Mouse (Mus musculus): Measurements from ENCODE around the gene Slx4ip.

The Slx4ip gene

DNA sequence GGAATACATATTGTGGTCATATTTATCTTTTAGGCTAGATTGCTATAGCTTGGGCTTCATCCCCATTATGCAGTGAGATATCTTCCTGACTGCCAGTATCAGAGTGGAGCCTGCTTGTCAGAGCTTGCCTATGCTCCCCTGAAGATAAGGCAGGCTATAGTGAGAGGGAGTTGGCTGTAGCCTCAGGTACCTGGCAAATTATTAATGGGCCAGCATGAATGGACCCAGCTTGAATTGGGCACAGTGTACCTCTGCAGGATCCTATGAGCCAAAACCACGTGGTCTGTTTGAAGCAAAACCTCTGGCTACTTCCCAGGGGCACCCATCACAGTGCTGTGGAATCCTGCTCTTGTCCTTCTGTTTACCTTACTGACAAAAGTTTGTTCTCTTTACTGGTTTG is 61.2 kb downstream of the Slx4ip start:
- DNase-seq, result no peak

DNA sequence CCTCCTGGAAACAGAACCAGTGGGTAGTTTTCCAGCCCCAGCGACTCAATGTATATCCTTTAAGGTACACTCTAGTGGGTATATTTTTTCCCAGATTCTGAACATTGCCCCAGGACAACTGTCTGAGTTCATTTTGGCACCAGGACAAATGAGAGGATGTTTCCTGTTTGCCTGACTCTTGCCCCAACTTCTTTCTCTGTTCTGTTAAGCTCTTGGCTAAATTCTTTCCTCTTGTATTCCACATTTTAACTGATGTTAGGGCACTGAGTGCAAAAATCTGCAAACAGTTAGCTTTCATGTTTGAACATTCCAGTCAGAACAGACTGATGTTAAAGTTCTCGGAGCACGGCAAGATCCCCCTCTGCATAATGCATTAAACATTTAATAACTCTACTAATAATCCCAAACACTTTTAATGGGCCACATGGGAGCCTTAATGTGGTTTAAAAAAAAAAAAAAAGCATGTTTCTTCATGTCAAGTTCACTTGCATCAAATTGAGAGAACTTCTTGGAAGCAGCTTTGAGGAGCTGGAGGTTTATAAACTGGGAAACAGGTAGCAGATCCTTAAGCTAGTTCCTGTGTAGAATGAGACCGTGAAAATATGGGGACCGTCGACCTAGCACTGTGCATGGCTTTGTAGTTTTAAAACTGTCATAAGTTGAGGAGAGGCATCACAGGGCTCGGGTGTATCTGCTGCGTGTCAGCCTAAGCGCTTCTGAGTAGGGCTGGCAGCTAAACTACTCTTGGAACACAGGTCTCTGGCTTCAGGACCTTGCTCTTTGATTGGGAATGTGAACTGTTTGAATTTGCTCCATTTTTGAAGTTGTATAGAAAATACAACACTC is 64.9 kb downstream of the Slx4ip start:
- no peak for DNase-seq

DNA sequence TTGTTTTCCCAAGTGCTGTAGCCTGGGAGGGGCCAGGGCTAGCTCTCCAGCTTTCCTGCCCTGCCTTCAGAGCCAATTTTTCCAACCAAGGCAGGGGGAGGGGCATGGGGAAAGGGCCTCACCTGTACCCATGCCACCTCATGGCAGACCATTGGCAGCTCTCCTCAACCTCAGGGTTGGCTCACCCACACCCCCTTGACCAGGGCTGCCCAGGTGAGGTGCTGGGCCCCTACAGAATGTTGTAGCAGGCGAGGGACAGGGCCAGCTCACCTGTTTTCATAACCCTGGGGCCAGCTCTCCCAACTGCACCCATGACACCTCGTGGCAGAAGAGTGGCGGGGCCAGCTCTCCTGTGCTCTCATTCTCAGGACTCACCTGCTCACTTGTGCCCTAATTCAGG is 67.7 kb downstream of the Slx4ip start:
- DNase-seq, result no peak

DNA sequence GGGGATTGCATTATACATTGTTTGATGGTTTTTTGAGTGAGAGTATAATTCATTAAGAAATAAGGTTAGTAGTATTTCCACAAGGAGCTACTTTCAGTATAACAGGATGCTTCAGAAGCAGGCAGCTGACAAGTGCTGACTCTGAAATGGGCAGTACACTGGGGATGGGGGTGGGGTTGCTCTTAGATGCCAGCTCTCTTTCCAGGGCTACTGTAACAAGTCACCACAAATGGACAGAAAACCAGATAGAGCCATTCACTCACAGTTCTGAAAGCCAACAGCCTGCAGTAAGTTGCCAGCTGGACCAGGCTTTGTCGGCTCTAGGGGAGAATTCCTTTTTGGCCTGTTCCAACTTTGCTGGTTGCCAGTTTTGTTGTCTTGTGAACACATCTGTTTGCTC is 84.8 kb downstream of the Slx4ip start:
- DNase-seq, result no peak

DNA sequence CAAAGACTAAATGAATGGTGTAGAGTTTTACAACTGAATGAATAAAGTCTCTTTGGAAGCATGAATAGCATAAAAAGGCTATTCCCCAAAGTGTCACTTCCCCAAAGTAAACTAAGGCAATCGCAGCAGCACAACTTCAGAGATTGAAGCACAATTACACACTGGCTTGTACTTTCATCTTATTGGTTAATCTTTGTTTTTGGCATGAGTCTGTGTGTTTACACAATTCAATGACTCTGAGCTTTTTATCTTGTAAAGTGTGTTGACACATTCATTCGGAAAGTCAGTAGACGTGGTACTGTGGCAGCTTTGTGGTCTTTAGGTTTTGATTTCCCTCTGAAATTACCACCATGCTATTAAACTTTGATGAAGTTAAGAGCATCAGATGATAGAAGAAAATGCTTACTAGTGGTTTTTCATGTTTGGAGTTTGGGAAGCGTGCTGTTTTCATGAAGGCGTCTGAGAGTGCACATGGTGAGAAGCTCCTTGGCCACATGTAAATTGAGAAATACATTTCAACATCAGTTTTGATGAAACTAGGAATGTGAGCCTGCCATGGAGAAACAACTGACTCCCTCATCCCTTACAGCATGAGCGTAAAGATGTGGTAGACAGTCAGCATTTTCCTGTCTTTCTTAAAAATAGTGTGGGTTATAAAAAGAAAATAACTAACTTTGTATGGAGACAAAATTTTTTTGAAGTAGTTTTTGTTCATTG is 88.2 kb downstream of the Slx4ip start:
- DNase-seq, result no peak

DNA sequence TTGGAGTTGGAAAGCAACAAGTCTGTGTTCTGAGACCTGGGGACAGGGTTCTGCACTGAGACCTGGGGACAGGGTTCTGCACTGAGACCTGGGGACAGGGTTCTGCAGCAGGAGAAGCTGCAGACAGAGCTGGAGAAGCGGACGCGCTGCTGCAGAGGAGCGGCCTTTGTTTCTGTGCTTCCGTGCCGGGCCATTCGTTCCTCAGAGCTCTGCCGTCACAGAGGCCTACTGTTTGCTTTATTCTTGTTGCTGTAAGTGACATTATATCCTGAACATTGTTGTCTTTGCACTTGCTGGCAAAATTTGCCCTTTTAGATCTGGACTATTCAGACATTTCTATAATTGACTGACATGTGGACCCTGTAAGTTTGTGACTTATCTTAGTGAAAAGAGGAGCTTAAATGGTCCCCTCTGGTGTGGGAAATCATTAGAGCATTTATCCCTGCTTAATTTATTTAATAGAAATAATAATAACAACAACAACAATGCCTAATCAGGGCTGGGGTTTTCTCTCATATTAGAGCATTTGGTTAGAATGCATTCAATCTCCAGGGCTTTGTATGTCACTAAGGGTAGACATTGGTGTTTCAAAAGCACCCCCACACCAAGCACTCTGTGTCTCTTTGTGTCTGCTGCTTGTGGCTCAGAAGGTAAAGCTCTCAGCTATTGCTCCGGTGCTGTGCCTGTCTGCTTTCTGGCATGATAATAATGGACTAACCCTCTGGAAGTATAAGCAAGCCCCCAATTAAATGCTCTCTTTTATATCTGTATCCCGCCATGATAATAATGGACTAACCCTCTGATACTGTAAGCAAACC is 90.3 kb downstream of the Slx4ip start:
- no peak for DNase-seq

DNA sequence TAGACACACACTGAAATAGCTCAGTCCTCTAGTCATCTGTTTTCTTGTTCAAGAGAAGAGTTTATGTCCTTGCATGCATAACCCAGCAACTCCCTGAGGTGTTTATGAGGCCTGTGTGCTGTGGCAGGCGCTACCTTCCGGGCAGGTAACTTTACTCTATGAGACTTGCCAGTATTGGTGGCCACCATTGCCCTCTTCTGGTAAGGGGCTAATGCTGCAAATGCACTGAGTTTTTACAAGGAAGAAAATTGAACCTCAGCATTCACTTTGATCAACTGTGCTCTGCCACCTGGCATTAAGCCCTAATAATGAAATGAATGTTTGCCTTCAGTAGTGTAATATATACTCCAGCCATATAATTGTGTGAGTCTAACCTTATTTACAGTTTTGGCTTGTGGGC is 92.9 kb downstream of the Slx4ip start:
- DNase-seq, result no peak

DNA sequence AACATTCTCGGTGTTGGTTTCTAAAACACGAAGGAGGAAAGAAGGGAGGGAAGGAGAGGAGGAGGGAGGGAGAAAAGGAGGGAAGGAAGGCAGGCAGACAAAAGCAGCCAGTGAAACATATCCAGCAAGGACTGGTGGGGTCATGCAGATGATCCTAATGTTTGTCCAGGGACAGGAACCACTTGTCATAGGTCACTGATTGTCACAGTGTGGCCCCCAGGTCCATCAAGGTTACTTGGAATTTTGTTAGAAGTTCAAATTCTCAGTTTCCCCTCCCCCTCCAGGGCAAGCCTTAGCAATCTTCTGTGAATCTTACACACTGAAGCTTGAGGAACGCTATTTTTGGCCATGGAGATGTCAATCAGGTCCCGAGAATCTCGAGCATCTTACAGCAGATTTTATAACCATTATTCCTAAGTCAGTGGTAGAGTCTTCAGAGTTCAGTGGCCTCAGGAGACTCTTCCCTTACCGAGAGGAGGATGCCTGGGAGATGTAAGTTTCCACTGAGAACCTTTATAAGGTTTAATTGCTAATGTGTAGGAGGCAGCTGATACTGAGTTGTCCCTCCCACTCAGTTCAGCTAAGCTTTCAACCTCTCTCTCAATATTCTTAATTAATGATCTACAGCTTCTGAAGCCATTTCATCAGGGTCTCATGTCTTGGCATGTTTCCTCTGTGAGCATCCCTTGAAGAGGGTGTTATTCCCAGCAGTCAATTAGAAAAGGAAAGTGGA is 95.1 kb downstream of the Slx4ip start:
- DNase-seq, result no peak

DNA sequence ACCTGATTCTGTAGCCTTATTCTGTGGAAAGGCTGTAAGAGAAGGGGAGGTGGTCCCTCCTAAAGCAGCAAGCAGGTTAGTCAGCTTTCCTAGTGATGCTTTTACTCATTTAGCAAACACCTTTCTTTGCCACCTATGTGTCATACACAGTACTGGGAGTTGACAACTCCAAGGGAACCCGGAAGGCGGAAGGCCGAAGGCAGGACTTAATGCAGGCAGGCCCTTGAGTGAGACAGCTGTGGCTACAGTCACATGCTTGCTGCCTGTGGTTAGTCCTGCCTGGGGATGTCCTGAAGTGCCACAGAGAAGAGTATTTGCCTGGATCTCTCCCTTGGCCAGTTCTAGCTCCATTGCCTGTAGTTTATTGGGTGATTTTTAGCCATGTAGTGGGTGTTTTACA is 102.1 kb downstream of the Slx4ip start:
- no peak for DNase-seq

DNA sequence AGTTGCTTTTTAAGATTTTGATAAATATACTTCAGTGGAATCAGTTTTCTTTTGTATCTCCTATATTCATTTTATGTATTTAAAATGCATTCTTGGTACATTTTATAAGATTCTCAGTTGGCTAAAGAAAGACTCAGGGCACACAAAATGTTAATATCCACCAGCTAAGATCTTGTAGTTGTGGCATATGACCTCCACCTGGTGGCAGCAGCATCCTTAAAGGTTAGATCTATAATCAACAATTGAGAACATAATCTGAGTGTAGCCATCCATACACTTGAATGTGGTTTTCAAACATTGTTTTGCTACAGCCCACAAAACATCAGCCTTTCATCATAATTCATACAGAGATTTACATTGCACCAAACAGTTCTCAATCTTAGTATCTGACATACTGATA is 106.1 kb downstream of the Slx4ip start:
- peak; percentile 4 for DNase-seq

DNA sequence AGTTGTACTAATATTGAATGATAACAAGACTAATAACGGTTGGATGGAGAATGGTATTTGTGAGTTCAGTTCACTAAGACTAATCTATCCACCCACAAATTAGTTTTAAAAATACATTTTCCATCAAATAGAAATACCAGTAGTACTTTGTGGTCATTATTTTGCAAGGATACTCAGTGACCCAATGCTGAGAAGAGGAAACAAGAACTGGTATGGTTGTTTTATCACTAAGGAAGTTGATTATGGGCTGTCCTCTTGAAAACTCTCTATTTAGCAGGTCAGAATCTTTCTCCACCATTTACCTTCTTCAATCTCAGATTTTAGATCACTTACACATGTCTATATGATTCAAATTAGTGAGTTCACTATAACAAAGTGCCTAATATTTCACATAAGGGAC is 111.0 kb downstream of the Slx4ip start:
- DNase-seq, result no peak

DNA sequence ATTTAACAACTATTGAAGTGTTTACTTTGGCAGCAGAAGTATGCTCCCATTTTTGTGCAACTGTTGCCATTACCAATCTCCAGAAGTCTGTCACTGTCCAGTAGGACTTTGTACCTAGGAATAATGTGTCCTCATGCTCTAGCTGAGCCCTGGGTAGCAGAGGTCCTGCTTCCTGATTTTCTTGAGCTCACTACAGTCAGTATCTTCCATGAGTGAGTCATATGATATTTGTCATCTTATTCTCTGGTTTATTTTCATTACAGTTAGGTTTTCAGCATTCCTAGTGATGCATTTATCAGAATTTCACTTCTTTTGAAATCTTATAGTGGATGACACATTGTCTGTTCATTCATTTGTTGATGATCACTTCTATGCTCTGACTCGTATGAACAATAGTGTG is 115.6 kb downstream of the Slx4ip start:
- no peak for DNase-seq

DNA sequence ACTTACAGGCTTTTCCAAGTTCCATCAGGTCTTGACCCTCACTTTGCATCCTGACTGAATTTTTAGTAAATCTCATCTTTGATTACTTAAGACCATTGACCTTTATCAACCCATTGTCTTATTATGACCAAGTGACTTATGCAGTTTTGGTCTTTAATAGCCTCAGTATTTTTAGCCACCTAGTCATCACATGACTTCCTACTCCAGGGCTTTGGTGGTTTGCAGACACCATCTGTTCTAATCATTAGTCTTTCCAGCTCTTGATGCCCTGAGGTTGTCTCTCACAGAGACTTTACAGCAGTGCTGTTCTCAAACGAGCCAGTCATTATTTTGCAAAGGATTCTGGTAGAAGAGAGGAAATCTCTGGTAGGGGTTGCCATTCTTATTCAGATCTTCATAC is 121.0 kb downstream of the Slx4ip start:
- no peak for DNase-seq

DNA sequence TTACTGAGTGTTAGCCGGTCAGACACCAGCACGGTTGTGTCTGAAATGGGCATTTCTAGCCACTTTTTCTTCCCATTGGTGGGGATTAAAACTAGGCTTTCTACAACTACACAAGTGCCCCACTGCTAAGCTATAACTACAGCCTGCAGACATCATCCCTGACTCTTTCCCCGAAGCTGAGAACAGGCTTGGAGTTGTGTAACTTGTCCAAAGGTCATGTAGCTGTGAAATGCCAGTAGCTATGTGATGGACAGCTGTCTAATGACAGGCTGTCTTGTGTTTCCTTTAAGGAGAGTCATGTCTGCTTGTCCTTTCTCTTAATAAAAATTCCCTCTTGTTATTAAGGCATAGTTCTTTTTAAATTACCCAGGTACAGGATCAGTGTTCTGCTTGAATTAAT is 122.1 kb downstream of the Slx4ip start:
- no peak for DNase-seq

DNA sequence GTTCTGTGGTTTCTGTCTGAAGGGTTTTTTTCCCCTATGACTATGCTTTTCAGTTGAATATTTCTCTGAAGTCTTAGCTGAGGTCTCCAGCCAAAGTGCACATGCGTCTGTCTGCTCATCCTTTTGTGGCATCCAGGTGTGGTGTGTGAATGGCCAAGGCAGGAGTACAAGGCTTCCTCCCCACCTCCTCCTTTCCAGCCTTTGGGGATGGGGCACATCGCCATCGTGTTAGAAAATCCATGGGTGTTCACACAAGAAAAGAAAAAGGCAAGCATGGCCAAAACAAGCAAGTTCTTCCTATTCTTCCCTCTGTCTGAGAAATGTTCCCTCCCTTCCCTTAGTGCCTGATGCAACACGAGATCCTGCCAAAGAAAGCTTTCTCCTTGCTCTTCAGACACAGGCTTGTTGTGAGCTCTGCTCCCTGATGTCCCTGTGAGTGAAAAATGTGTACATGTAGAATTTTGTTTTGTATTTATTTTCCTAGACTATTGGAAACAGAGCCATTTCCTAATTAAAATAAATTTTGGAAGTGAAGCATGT is 122.9 kb downstream of the Slx4ip start:
- DNase-seq, result no peak

DNA sequence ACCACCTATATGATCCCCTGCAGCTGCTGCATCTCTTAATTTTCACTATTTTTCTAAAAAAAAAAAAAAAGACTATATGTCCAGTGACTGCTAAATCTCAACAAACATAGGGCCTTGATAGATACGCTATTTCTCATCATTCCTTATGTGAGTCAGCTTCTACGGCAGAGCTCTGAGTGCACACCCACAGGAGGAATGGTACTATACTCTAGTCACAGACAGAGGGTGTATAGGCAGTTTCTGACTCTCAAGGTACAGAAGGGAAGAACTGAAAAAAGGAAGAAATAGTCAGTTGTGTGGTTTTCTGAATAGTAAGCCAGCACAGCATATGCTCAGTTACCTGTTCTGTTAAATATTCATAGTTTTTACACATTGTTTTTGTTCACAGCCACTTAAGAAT is 123.4 kb downstream of the Slx4ip start:
- DNase-seq, result no peak

DNA sequence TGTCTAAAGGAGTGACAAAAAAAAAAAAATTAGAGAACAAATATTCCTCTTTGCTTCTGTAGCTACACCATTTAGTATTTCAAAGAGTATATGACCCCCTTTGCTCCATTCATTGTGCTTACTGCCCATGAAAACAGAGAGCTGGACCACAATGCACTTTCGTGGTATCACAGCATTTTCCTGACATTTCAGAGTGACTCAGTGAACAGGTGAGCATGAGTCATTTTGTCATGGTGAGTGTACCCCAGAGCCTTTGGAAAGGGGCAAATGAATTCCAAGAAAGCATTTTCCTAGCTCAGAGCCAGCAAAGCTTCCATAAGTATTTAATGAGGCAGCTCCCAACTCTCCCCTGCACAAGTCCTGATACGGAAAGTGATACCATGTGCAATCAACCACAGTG is 153.1 kb downstream of the Slx4ip start:
- DNase-seq, result no peak

DNA sequence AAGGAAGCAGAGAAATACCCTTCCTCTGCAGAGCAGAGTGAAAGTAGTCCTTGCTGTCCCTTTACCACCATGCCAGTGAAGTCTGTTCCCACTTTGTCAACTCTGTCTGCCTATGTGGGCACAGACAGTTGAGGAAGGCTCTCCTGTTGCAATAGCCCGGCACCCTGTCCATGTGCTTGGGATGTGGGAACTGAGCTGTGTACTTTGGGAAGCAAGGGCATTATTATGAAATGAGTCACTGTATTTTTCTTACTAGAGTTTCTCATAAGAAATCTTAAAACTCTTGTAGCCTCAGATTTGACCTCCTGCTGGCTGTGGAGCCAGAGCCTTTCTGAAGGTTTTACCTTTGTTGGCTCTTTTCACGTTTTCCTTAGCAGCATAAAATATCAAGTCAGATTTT is 158.3 kb downstream of the Slx4ip start:
- no peak for DNase-seq

DNA sequence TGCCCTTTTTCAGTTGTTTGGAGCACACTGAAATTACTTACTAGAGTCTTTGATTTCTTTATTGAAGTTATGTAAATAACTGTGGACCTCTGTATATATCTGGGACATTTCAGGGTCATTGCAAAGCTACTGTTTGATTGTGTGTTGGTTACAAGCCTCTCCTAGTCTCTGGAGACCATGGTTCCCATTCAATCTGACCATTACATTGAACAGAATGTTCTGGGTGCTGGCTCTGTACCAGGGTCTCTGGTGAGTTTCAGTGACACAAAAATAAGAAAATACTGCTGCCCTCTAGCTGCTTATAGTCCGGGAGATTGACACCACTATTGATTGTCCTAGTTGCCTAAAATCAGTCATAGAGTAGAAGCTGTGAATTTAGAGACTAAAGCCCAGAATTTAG is 158.9 kb downstream of the Slx4ip start:
- DNase-seq, result no peak

DNA sequence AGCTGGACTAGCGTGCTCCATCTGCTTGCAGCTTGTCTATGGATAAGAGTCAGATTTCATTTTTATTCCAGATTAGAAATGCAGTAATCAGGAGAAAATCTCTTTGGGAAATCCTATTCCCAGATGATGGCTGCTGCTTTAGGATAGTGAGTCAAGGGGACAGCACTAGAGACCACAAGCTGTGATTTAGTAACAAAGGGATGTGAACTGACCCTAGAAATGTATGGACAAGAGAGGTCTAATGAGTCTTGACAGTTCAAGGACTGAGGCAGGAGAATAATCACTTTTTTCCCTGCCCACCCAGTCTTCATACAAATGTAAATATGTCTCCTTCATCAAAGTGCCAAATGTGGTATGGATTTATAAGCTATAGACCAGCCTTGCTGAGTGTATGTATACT is 172.8 kb downstream of the Slx4ip start:
- no peak for DNase-seq

DNA sequence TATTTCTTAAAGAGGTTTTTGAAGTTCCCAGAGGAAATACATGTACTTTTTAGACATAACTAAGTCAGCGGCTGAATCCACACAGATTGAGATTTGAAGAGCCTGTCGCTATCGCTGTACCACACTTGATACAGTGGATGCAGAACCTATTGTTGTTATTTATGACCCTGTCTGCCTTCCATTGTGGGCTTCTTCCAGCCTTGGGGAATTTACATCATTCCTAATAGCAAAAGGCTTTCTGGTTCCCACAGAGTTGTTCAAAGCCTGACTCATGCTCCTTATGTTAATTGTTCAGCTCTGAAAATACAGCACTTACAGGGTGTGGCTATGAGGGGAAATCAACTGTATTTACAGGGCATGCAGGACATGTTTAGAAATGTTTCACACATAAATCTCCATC is 173.5 kb downstream of the Slx4ip start:
- no peak for DNase-seq

DNA sequence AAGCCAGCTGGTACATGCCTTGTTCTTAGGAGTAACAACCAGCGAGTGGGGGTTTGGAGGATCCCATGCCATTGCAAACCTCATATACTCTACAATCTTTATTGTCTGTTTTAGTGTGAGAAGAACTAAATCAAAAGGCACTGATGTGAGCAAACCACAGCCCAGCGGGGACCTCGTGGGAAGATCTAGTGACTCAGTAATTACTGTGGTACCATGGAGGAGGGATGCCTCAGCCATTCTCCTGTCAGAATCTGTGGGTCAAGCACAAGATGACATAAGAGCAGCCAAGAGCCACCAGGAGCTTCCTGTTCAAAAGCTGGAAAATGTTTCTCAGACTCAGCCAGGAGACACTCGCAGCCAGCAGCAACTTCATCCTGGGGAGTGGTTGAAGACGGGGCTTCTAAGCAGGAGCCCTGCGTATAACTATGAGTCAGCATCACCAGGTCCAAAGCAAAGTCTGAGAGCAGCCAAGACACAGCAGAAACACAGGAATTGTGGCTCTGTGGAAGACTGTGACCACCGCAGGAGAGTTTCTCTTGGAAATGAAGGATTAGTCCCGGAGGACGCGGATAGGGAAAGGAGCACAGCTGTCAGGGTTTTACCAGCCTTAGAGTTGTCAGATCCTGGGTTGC is 176.6 kb downstream of the Slx4ip start:
- DNase-seq, result peak; percentile 5

Measured in cerebellum, adult 9-10 months (tissue).